Mouse (Mus musculus) ES-Bruce4 (cell line): ENCODE measurements around the gene Gatb. TPM values are rescaled to one million over a fixed set of nuclear protein-coding genes. Genes with fewer than 3 reads are reported as not detected.

Source experiments
- H3K27ac ChIP-seq: 2 replicates; pipeline ENCODE4 v1.5.1; 2012; ENCODE audit warnings: low read length, inconsistent platforms; ENCODE audit not compliant: insufficient read depth
- H3K27me3 ChIP-seq: 2 replicates; pipeline ENCODE4 v1.6.1; 2012; ENCODE audit warnings: mild to moderate bottlenecking, low read length, inconsistent platforms; ENCODE audit not compliant: control insufficient read depth, poor library complexity, insufficient read depth, severe bottlenecking
- H3K36me3 ChIP-seq: 2 replicates; pipeline ENCODE4 v1.6.1; 2012; ENCODE audit warnings: inconsistent platforms, mild to moderate bottlenecking, low read length, moderate library complexity; ENCODE audit not compliant: control insufficient read depth, poor library complexity, insufficient read depth, severe bottlenecking
- H3K4me1 ChIP-seq: one replicate; pipeline ENCODE4 v1.8.1; 2011; ENCODE audit warnings: low read length; ENCODE audit not compliant: control insufficient read depth, insufficient read depth
- H3K4me3 ChIP-seq: 2 replicates; pipeline ENCODE4 v1.5.1; 2011; ENCODE audit warnings: low read depth, mild to moderate bottlenecking, low read length
- H3K9ac ChIP-seq: 2 replicates; pipeline ENCODE4 v1.6.1; 2012; ENCODE audit warnings: low read depth, mild to moderate bottlenecking, inconsistent platforms; ENCODE audit not compliant: poor library complexity, severe bottlenecking
- H3K9me3 ChIP-seq: replicated peaks from 2 replicates; pipeline ENCODE4 v1.6.1; 2012; ENCODE audit warnings: mild to moderate bottlenecking, low read length, inconsistent platforms; ENCODE audit not compliant: control insufficient read depth, poor library complexity, insufficient read depth, severe bottlenecking
- CTCF ChIP-seq: IDR thresholded peaks from one replicate; pipeline ENCODE4 v1.8.1; 2011; ENCODE audit warnings: low read depth, low read length
- EP300 ChIP-seq: IDR thresholded peaks from 2 replicates; pipeline ENCODE4 v1.6.1; 2011; ENCODE audit warnings: low read depth, low read length; ENCODE audit not compliant: insufficient read depth
- POLR2A ChIP-seq: IDR thresholded peaks from one replicate; pipeline ENCODE4 v1.8.1; 2011; ENCODE audit warnings: low read length; ENCODE audit not compliant: insufficient read depth
- polyA plus RNA-seq: library from polyadenylated mRNA; stranded (reverse); fragments of >200 nt; gene quantifications from 2 replicates; pipeline ENCODE4 v1.2.4, GENCODE M21; 2011; ENCODE audit warnings: low read depth; ENCODE audit not compliant: missing spikeins, insufficient read depth, insufficient read length

The Gatb gene
- polyA plus RNA-seq, 1 experiment = 11.4 TPM

DNA sequence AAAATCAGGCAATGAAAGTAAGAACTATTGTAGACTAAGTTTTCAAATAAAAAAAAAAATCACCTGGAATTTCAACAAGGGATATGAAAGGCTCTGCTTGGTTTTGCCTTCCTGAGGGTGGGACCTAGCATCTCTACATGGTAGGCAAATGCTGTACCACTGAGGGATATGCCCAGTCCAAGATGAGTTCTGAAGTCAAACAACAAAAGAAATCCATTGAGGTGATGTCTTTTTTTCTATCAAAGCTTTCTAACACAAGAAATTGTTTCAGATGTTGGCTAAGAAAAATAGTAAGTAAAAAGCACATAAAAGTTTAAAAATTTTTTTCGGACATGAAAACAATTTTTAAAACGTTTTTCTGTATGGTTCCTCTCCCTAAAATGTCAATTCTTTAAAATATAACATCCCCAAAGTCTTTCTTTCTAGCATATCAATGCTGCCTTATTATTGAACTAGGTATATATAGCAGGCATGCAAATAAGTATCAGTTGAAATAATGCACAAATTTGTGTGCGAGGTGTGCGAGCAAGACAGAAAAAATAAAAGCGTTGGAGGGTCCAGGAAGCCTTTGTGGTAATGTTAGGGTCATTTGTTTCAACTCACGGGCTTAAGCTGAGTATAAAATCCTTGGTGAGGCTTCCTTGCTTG, 579 bp upstream of the Gatb start:
- no peaks in the 10 kb centered on the region for H3K4me1 ChIP-seq
- H3K4me3 ChIP-seq = 0 out of 2 replicates have a peak overlapping the region, but pooled peaks have one; percentile 29
- no peak overlapping the region for H3K27ac ChIP-seq
- no peaks in the 10 kb centered on the region for H3K36me3 ChIP-seq
- H3K9ac ChIP-seq = peak overlapping the region; percentile 30; the same call in 1 of the 2 replicates
- TF ChIP-seq CTCF (no peak), EP300 (no peak), POLR2A (no peak)
- no peaks in the 10 kb centered on the region for H3K27me3 ChIP-seq
- H3K9me3 ChIP-seq = no peaks in the 10 kb centered on the region

DNA sequence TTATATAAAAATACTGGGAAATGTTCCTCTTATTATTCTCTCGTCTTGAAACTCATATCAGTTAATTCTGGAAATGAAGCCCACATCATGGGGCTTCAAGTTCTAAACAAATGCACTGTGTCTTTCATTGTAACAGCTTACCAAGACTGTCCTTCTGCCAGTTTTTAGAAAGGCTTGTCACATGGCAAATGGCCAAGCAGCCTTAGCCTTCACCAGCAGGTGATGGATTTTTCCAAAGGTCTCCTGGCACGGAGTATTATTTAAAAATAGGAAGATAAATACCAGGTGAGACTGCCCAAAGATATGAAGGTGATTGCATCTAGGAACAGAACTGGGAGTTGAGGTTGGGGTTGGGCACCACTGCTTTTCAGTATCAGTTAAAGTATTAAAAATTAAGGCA, 8.8 kb downstream of the Gatb start:
- Histone ChIP-seq H3K36me3 (no peaks in the 10 kb centered on the region), H3K9me3 (no peaks in the 10 kb centered on the region), H3K27ac (no peak overlapping the region), H3K4me1 (no peaks in the 10 kb centered on the region), H3K9ac (no peak overlapping the region), H3K27me3 (no peaks in the 10 kb centered on the region), H3K4me3 (no peak overlapping the region)
- TF ChIP-seq POLR2A (no peak), CTCF (no peak), EP300 (no peak)

DNA sequence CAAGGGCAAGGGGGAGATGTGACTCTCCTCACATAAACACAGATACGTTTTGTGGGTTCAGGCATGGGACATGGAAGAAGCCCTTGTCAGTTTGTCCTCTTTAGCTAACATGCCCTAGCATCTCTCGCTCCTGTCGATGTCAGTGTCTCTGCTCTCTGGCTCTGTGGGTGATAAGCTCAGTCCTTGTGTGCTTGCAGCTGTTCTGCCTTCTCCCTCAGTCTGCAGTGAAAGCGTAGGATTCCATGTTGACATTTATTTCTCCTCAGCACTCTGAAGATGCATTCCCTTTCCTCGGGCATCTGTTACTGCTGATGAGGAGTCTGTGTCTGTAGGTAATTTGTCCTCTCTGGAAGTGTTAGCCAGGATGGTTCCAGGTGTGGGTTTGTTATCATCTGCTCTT, 9.3 kb downstream of the Gatb start:
- H3K9me3 ChIP-seq = no peaks in the 10 kb centered on the region
- no peaks in the 10 kb centered on the region for H3K27me3 ChIP-seq
- H3K4me3 ChIP-seq = no peak overlapping the region
- no peak overlapping the region for H3K27ac ChIP-seq
- no peak for TF ChIP-seq EP300
- TF ChIP-seq CTCF = no peak
- no peak for TF ChIP-seq POLR2A
- no peaks in the 10 kb centered on the region for H3K4me1 ChIP-seq
- H3K9ac ChIP-seq = no peak overlapping the region
- H3K36me3 ChIP-seq = no peaks in the 10 kb centered on the region

DNA sequence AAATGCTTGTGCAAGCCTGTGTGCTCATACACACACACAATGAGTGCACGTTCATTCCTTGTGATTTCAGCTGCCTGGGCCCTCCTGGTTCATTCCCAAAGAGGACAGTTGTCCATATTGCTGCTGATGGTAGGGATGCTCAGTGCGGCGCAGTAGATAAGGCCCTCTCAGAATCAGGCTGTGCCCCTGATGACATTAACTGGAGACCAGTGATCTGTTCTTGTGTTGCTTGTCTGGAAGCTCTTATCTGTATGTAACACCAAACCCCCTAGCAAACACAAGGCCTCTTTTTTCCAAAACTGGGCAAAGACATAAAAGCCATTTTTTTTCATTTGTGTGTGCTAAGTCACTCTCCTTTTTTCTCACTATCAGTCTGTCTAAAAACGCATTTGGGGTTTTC, 11.0 kb downstream of the Gatb start:
- Histone ChIP-seq H3K27me3 (no peaks in the 10 kb centered on the region), H3K9ac (no peak overlapping the region), H3K27ac (no peak overlapping the region), H3K4me3 (no peak overlapping the region), H3K36me3 (no peaks in the 10 kb centered on the region), H3K4me1 (no peaks in the 10 kb centered on the region), H3K9me3 (no peaks in the 10 kb centered on the region)
- TF ChIP-seq CTCF (no peak), EP300 (no peak), POLR2A (no peak)

DNA sequence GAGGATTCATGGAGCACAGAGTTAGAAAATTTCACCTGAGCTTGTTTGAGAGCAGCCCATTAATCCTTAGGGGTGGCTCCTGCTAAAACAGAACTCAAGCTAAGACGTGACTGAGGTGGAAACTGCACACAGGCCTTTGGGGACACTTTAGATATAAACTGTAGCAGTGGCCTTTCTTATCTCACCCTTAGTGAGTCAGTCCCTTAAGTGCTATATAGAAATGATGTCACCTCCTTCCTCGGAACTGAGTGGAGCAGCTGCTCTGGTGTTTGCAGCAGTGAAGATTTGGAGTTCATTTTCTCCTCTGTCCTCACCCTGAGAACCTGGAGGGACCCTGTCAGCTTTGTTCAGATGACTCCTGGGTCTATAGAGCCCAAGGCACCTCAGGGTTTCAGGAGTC, 14.8 kb downstream of the Gatb start:
- Histone ChIP-seq H3K4me3 (no peak overlapping the region), H3K9ac (no peak overlapping the region), H3K9me3 (no peaks in the 10 kb centered on the region), H3K36me3 (no peaks in the 10 kb centered on the region), H3K4me1 (no peaks in the 10 kb centered on the region), H3K27me3 (no peaks in the 10 kb centered on the region), H3K27ac (no peak overlapping the region)
- TF ChIP-seq CTCF = no peak
- no peak for TF ChIP-seq EP300

DNA sequence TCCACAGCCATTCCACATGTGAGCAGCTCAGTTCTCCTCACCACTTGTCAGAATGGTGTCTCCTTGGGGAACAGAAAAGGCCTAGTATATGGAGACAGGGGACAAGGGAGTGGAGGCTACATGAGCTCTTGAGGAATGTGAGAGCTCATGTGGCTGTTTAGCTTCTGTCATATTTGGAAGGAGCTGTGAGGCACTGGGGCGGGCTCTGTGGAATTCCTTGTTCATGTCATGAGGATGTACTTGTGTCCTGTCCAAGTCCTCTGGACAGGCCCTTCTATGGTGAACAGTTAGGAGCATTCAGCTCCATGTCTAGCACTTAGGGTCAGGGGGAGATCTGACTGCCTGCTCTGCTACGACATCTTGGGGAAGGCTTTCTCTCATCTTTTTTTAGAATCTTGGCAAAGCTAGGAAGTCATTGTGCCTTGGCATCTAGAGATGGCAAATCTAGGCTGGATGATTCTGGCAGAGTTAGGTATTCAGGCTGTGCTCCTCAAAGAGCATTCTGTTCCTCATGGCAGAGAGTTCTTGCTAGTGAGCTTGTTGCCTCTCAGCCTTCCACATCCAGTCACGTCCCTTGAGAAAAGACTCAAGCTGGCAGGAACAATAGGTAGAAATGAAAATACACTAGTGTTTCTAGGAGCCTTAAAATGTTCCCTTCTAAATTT, 16.3 kb downstream of the Gatb start:
- no peak overlapping the region for H3K9ac ChIP-seq
- H3K4me1 ChIP-seq = no peaks in the 10 kb centered on the region
- H3K4me3 ChIP-seq = no peak overlapping the region
- no peaks in the 10 kb centered on the region for H3K27me3 ChIP-seq
- no peaks in the 10 kb centered on the region for H3K9me3 ChIP-seq
- H3K27ac ChIP-seq = no peak overlapping the region
- TF ChIP-seq POLR2A = no peak
- TF ChIP-seq CTCF = no peak
- no peak for TF ChIP-seq EP300
- H3K36me3 ChIP-seq = no peaks in the 10 kb centered on the region; the same call in 1 of the 2 replicates
